Mouse (Mus musculus) hindlimb bud, embryonic 11.5 days (tissue): ENCODE results near the gene Hnrnpab.

Experiments
- DNase-seq: peaks from one replicate; pipeline ENCODE4 v3.0.0-alpha.2; 2012; ENCODE audit warnings: low read depth, low spot score; ENCODE audit errors: extremely low spot score

Hnrnpab gene

DNA sequence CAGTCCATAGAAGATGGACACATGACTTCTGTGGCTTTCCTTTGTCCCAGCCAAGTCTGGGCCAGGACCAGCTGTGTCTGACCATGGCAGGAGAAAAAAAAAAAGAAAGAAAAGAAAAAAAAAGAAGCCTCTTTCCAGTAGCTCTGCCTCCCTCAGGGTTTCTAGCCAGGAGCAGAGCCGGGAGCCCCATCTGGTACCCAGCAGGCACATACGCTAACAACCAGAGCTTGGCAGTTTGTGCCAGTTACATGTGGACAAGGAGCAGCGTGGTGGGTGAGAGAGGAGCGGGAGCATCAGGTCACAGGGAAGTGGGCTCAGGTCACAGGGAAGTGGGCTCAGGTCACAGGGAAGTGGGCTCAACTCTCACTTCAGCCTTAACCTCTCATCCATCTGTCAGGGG, 30.2 kb downstream of the Hnrnpab start:
- no peak for DNase-seq

DNA sequence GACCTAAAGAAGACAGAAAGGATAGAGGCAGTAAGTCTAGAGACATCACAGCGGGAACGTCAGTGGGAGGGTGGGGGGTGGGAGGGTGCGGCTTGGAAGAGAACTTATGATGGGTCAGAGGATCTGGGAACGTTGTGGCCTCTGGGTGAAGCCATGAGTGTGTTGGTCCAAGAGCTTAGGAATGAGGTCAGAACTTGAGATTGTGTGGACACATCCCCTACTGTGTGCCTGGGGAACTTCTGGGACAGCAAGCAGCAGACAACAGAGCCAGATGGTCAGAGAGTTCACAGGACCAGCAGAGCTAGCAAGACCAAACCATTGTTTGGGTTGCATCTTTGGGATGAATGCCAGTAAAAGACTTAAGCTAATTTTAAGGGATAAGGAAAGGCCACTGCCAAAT, 37.8 kb downstream of the Hnrnpab start:
- no peak for DNase-seq

DNA sequence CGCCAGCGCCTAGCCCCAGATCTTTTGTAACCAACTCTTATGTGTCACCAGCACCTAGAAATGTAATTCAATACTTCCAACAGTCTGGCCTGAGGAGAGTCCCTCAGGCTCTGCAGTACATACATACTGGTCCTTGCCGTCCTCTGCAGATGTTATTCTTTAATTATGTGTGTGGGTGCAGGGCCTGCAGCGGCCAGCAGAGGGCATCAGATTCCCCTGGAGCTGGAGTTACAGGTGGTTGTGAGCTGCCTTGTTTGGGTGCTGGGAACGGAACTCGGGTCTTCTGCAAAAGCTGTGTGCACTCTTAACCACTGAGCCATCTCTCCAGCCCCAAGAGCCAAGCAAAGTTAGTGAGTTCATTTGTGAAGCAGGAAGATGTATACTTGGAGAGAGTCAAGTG, 40.7 kb downstream of the Hnrnpab start:
- no peak for DNase-seq

DNA sequence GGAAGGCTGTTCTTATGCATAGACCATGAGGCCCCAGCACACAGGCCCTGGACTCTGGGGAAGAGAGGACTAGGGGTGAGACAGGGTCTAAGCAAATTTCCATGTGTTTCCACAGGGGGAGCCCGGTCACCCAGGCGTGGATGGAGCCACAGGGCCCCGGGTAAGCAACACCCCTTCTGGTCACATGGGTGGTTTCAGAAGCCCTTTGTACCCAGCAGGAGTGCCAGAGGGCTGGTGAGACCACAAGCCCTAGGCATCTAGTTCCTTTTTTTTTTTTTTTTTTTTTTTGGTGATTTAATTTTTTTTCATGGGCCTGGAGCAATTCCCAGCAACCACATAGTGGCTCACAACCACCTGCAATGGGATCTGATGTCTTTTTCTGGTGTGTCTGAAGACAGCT, 41.6 kb downstream of the Hnrnpab start:
- no peak for DNase-seq

DNA sequence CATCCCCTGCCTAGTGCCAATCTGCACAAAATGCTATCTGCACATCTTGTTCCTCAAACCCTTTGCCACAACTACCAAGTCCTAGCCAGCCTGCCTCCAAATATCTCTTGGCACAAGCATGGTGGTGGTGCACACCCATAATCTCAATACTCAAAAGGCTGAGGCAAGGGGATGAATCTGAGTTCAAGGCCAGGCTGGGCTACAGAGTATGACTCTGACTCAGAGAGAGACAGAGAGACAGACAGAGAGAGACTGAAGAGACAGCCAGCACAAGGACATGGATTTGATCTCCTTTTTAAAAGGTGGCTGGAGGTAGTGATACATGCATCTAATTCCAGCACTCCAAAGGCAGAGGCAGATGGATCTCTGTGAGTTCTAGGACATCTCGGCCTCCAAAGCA, 43.4 kb downstream of the Hnrnpab start:
- DNase-seq, result no peak

DNA sequence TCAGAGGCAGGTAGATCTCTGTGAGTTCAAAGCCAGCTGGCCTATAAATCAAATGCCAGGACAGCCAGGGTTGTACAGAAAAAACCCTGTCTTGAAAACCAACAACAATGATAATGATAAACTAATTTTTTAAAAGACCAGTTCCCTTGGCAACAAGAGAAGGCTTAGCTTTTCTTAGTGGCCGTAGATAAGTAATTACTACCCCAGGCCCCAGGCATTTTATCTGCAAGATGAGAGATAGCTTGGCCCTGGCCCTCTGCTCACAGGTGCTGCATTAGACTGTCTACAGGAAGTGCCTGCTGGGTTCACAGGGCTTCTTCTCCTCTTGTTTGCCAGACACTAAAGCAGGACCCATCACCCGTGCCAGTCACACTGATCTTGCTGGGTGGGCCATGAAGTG, 51.6 kb downstream of the Hnrnpab start:
- DNase-seq, result no peak

DNA sequence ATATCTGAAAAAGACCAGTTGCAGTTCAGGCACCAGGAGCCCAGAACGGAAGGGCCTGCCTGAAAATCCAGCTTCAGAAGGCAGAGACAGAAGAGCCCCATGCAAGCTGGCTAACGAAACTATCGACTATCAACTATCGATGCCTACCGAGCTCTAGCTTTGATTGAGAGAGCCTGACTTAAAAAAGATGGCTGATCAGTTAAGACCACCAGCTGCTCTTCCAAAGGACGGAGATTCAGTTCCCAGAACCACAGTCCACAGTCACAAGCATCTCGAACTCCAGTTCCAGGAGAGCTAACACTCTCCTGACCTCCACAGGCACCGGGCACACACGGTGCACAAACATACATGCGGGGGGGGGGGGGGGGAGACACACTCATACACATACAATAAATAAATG, 52.1 kb downstream of the Hnrnpab start:
- no peak for DNase-seq

DNA sequence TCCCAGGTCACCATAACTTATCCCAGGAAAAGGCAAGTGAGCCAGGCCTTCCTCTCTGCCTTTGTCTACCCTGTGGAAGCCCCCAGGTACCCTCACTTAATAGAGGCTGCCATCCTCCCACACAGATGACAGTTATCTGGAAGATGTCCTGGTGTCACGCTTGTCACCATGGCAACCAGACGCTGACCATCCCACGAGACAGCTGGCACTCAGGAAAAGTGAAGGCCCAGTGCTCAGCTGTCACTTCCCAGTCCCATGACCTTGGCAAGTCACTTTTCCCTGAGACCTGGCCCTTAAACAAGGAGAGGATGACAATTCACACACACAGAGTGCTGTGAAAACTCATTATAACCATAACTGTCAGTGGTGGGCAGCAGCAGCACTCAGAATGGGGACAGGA, 54.6 kb downstream of the Hnrnpab start:
- DNase-seq, result no peak

DNA sequence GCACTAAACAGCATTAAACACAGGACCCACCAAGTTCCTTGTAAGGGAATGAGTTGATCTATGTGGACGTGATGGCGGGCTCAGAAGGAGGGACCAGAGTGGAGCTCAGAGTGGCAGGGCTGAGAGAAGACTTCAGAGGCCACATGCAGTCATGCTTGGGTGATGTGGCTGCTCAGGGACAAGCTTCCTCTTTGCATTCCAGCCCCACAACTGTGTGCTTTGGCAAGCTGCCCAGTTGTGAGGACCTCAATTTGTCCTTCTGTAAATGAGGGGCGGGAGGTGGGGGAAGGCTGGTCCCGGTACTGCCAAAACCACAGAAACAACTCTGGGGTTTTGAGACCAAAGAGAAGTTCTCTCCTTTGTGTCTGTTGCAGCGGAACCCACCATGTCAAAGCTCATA, 55.4 kb downstream of the Hnrnpab start:
- no peak for DNase-seq
